Mouse (Mus musculus) small intestine, adult 2 months (tissue): ENCODE results near the gene Chrm4. TPM values are rescaled to one million over a fixed set of nuclear protein-coding genes. Genes with fewer than 3 reads are reported as not detected.

Source experiments
- H3K27ac ChIP-seq: fragments of 200-500 bp; 2 replicates; pipeline ENCODE4 v1.5.1; 2012; ENCODE audit warnings: low read depth, low read length, control low read depth, inconsistent platforms; ENCODE audit not compliant: insufficient read depth
- H3K27me3 ChIP-seq: fragments of 200-500 bp; 2 replicates; pipeline ENCODE4 v1.6.1; 2012; ENCODE audit warnings: mild to moderate bottlenecking, moderate library complexity, low read length, inconsistent platforms; ENCODE audit not compliant: control insufficient read depth, insufficient read depth
- H3K36me3 ChIP-seq: fragments of 200-500 bp; 2 replicates; pipeline ENCODE4 v1.6.1; 2012; ENCODE audit warnings: mild to moderate bottlenecking, low read length, control low read depth, inconsistent platforms; ENCODE audit not compliant: control insufficient read depth, insufficient read depth
- H3K4me1 ChIP-seq: fragments of 200-500 bp; 2 replicates; pipeline ENCODE4 v1.6.1; 2012; ENCODE audit warnings: low read length, inconsistent platforms, mixed read lengths; ENCODE audit not compliant: control insufficient read depth, insufficient read depth, insufficient read length
- H3K4me3 ChIP-seq: fragments of 200-500 bp; 2 replicates; pipeline ENCODE4 v1.5.1; 2012; ENCODE audit warnings: low read depth, mild to moderate bottlenecking, control low read depth, inconsistent platforms, low read length, moderate library complexity
- CTCF ChIP-seq: fragments of 200-500 bp; IDR thresholded peaks from 2 replicates; pipeline ENCODE4 v1.5.1; 2012; ENCODE audit warnings: low read depth, mild to moderate bottlenecking, control low read depth, inconsistent platforms, low read length, moderate library complexity, mixed read lengths; ENCODE audit not compliant: insufficient replicate concordance, insufficient read length; ENCODE audit errors: extremely low read depth
- POLR2A ChIP-seq: fragments of 200-500 bp; IDR thresholded peaks from 2 replicates; pipeline ENCODE4 v1.6.1; 2012; ENCODE audit warnings: low read depth, mild to moderate bottlenecking, control low read depth, inconsistent platforms, low read length, moderate library complexity
- WGBS: fragments of 180-500 bp; shearing (Covaris S2); methylation state at CpG from one replicate; pipeline ENCODE4 v1.1.7; 2018; 5-methylcytosine and 5-hydroxymethylcytosine counted together
- polyA plus RNA-seq: library from polyadenylated mRNA; depleted of rRNA; stranded (reverse); fragments of >200 nt; gene quantifications from 2 replicates; pipeline ENCODE4 v1.2.3, GENCODE M21; 2012; rRNA removed

The Chrm4 gene
- 2.2 and 2.9 TPM in 2 replicates for polyA plus RNA-seq

DNA sequence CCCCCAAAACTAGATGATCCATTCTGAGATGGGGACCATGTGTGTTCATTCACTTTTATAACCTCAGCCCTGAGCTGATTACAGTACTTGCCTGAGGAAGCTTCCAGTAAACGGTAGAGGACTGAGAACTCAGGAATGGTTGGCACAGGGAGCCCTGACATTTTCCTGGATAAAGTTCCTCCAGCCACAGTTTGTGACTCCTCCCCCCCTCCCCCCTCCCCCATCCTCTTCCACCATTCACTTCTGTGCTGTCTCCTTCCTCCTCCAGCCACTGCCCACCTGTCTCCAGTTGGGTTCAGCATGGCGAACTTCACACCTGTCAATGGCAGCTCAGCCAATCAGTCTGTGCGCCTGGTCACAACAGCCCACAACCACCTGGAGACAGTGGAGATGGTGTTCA lies at the start of gene Chrm4:
Chrm4 (plus strand) TSS at position 301 of the 400 bp plus-strand sequence.
- peak within 1 kb of the TSS; percentile 43 for H3K4me3 ChIP-seq
- WGBS: 73% methylated on average over 3 of the region's 3 CpGs

DNA sequence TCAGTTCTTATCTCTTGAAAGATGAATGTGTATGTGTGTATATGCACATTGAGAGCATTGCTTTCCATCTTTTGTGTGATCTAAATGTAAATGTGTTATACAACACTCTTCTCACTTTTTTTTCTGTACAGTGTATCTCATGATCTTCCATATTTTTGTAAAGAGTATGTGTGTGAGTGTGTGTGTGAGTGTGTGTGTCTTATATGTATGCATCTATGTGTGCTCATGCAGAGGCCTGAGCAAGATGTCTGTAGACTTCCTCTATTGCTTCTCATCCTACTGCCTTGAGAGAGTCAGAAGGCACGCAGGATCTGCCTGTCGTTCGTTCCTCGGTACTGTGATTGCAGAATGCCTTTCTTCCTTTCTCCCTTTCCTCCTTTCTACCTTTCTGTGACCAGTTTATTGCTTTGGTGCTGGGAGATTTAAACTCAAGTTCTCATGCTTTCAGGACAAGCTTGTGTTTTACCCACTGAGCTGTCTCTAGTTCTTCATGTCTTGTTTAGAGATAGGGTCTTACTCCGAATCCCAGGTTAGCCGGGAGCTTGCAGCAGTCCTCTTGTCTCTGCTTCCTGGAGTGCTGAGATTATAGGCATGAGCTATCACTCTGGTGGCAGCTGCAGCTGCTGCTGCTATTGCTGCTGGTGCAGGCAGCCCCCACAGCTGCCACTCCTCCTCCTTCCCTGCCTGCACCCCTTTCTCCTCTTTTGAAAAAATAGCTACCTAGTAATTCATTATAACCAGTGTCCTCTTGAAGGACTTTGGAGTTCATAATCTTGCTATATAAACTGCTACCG lies 48.5 kb upstream of the Chrm4 start:
- no peaks in the 10 kb centered on the region for H3K4me1 ChIP-seq
- H3K4me3 ChIP-seq: no peak overlapping the region
- no peaks in the 10 kb centered on the region for H3K27me3 ChIP-seq
- TF ChIP-seq CTCF (no peak), POLR2A (no peak)
- peaks cover 10% of the 10 kb centered on the region for H3K36me3 ChIP-seq
- no peak overlapping the region for H3K27ac ChIP-seq
- WGBS: 41% methylated on average over 7 of the region's 7 CpGs

More for the DNA sequence above, at the start of gene Chrm4:
- no peak for TF ChIP-seq POLR2A
- no peak for TF ChIP-seq CTCF
- peaks cover 20% of the 10 kb centered on the region for H3K27me3 ChIP-seq
- no peaks in the 10 kb centered on the region for H3K36me3 ChIP-seq
- H3K27ac ChIP-seq: no peak within 1 kb of the TSS
- peaks cover 34% of the 10 kb centered on the region for H3K4me1 ChIP-seq

DNA sequence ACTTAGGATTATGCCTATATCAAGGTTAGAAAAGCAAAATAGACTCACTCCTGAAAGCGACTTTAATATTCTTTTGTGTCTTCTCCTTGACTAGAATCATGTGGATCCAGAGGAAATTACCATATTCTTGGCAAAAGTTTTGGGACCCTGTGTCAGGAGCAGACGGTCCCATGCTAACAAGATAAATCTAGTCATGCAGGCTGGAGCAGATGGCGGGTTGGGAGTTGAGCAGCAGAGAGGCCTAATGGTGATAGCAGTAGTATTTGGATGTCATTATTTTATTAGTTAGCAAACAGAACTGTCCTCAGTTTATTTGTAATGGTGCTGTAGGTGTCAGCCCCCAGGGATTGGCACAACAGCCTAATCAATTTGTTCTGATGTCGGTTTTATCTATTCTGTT lies 43.1 kb upstream of the Chrm4 start:
- 80% methylated on average over 4 of the region's 4 CpGs for WGBS
- no peak for TF ChIP-seq CTCF
- no peak for TF ChIP-seq POLR2A
- Histone ChIP-seq H3K4me3 (no peak overlapping the region), H3K27me3 (no peaks in the 10 kb centered on the region), H3K27ac (no peak overlapping the region), H3K4me1 (no peaks in the 10 kb centered on the region), H3K36me3 (peaks cover 20% of the 10 kb centered on the region)

DNA sequence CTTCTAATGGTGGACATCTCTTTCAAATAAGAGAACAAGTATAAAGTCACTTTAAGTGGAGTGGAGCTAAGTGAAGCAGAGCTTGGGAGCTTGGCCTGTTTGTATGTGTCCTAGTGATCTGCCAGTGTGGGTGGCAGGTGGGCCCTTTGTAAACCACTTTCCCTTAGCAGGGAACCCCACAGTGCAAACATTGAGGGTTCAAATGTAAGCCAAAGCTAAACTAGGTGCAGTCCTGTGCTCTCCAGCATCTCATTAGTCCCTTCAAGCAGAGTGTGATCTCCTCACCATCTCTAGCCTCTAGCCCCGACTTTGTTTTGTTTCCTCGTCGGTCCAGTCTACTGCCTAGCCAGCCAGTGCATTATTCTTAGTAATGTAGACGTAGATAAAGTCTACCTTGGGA lies 42.4 kb upstream of the Chrm4 start:
- H3K36me3 ChIP-seq: peaks cover 20% of the 10 kb centered on the region
- no peak overlapping the region for H3K27ac ChIP-seq
- no peak for TF ChIP-seq CTCF
- no peak for TF ChIP-seq POLR2A
- H3K27me3 ChIP-seq: no peaks in the 10 kb centered on the region
- H3K4me1 ChIP-seq: no peaks in the 10 kb centered on the region
- WGBS: 75% methylated on average over 4 of the region's 4 CpGs
- no peak overlapping the region for H3K4me3 ChIP-seq

DNA sequence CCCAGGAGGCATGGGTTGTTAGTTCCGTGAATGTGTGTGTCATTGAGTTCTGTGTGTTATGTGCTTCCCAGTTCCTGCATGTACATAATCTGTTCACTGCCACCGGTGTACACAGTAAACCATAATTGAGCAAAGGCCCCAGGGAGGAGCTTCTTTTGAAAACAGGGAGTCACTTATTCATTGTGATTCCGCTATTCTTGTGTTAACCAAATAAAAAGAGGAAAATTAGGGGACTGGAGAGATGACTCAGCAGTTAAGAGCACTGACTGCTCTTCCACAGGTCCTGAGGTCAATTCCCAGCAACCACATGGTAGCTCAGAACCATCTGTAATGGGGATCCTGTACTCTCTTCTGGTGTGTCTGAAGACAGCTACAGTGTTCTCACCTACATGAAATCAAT lies 32.3 kb upstream of the Chrm4 start:
- Histone ChIP-seq H3K27ac (no peak overlapping the region), H3K36me3 (peaks cover 24% of the 10 kb centered on the region), H3K4me1 (peaks cover 4% of the 10 kb centered on the region; the same call in 1 of the 2 replicates), H3K27me3 (no peaks in the 10 kb centered on the region), H3K4me3 (no peak overlapping the region)
- WGBS: 86% methylated on average over 3 of the region's 3 CpGs
- TF ChIP-seq CTCF (no peak), POLR2A (no peak)

DNA sequence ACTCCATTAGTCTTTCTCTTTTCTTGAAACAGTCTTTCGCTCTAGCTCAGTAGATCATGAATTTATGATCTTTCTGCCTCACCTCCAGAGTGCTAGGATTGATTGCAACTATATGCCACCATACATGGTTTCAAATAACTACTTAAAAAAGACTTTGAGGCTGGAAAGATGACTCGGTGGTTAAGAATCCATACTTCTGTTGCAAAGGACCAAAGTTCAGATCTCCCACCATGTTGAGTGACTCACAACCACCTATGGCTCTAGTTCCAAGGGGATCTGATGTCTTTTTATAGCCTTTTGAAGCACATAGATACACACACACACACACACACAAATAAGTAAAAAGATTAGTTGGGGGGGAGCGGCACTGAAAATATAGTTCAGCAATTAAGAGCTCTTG lies 31.6 kb upstream of the Chrm4 start:
- no peak overlapping the region for H3K4me3 ChIP-seq
- 96% methylated on average over 3 of the region's 3 CpGs for WGBS
- H3K4me1 ChIP-seq: peaks cover 4% of the 10 kb centered on the region; the same call in 1 of the 2 replicates
- peaks cover 25% of the 10 kb centered on the region for H3K36me3 ChIP-seq
- no peak for TF ChIP-seq CTCF
- TF ChIP-seq POLR2A: no peak
- no peak overlapping the region for H3K27ac ChIP-seq
- H3K27me3 ChIP-seq: no peaks in the 10 kb centered on the region

DNA sequence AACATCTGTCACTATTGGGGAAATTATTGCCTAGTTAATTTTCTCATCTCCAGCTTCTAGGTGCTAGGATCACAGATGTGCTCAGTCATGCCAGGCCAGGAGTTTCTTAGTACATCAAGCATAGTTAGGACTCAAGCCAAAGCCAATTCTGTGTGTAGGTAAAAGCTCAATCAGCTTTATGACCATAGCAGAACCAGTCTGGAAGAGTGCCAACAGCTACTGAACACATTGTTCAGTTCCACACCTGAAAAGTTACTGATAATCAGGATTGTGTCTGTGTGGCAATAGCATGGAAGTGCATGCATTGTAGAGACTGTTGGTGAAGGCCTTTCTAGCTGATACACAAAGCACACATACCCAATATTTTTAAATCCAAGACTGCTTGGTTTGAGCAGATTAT lies 29.1 kb upstream of the Chrm4 start:
- H3K36me3 ChIP-seq: peaks cover 33% of the 10 kb centered on the region
- H3K4me1 ChIP-seq: peaks cover 4% of the 10 kb centered on the region; the same call in 1 of the 2 replicates
- no peak overlapping the region for H3K27ac ChIP-seq
- TF ChIP-seq CTCF: no peak
- TF ChIP-seq POLR2A: no peak
- H3K4me3 ChIP-seq: no peak overlapping the region
- H3K27me3 ChIP-seq: no peaks in the 10 kb centered on the region

DNA sequence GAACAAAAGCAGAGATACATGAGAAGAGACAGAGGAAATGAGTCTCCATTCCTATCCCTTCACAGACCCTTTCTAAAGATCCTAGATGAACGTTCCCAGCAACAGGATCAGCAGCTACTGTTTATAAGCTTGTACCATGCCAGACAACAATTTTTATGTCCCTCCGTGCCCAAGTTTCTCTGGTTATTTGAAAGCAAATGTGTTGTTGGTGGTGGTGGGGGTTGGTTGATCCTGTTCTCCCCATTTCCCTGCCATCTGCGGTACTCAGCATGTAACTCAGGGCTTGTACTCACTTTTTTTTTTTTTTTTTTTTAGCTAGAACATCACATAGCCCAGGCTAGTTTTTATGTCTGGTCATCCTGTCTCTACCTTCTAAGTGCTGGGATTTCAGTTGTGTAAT lies 27.9 kb upstream of the Chrm4 start:
- Histone ChIP-seq H3K4me1 (peaks cover 4% of the 10 kb centered on the region; the same call in 1 of the 2 replicates), H3K4me3 (no peak overlapping the region), H3K27ac (no peak overlapping the region), H3K36me3 (peaks cover 33% of the 10 kb centered on the region), H3K27me3 (no peaks in the 10 kb centered on the region)
- WGBS: 93% methylated on average over 3 of the region's 3 CpGs
- TF ChIP-seq POLR2A (no peak), CTCF (no peak)
